Mouse (Mus musculus) olfactory bulb, adult 2 months (tissue): ENCODE measurements at regions not wholly inside any gene's neighbourhood (a gene's known extent, or its start where the extent isn't known, plus 50 kb on each side); places are given as distances from the start of the nearest gene placed in this dataset.
"Not testable (repeated sequence)": the region's sequence is repeated elsewhere in the genome, so short reads cannot be mapped to it uniquely, and the experiment has no call there.

Source experiments
- H3K27ac ChIP-seq: fragments of 200-500 bp; 2 replicates; pipeline ENCODE4 v1.5.1; 2012; ENCODE audit warnings: low read depth, low read length; ENCODE audit not compliant: insufficient read depth
- H3K4me1 ChIP-seq: fragments of 200-500 bp; 2 replicates; pipeline ENCODE4 v1.6.1; 2012; ENCODE audit warnings: low read length; ENCODE audit not compliant: control insufficient read depth, insufficient read depth
- H3K4me3 ChIP-seq: fragments of 200-500 bp; 2 replicates; pipeline ENCODE4 v1.5.1; 2012; ENCODE audit warnings: mild to moderate bottlenecking, low read depth, low read length, moderate library complexity; ENCODE audit not compliant: insufficient read depth
- CTCF ChIP-seq: fragments of 200-500 bp; IDR thresholded peaks from 2 replicates; pipeline ENCODE4 v1.5.1; 2012; ENCODE audit warnings: low read depth, mild to moderate bottlenecking, low read length, moderate library complexity; ENCODE audit not compliant: insufficient read depth
- POLR2A ChIP-seq: fragments of 200-500 bp; IDR thresholded peaks from 2 replicates; pipeline ENCODE4 v1.6.1; 2012; ENCODE audit warnings: mild to moderate bottlenecking, low read depth, low read length, moderate library complexity; ENCODE audit not compliant: insufficient read depth
- WGBS: fragments of 180-500 bp; shearing (Covaris S2); methylation state at CpG from one replicate; pipeline ENCODE4 v1.1.7; 2018; 5-methylcytosine and 5-hydroxymethylcytosine counted together

DNA sequence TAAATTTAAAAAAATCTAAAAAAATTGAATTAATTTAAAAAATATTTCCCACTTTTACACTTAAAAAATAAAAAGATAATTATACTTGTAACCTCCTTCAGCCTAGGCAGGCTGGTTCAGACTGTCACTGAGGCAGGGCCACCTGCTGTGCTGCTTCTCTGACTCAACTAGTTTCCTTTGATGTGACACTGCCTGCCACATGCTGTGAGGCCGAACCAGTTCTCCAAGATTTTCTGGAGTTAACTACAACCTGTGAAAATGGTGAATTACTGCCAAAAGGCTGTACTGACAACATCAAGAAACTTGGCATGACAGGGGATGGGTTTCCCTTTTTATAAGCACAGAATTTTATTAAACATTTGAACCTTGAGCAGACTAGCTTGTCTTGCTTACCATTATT is 143.6 kb upstream of the Cadps start:
- 35% methylated on average over 1 of the region's 1 CpGs for WGBS
- H3K4me1 ChIP-seq: no peaks in the 10 kb centered on the region
- no peak overlapping the region for H3K27ac ChIP-seq
- TF ChIP-seq CTCF: no peak
- H3K4me3 ChIP-seq: no peak overlapping the region

DNA sequence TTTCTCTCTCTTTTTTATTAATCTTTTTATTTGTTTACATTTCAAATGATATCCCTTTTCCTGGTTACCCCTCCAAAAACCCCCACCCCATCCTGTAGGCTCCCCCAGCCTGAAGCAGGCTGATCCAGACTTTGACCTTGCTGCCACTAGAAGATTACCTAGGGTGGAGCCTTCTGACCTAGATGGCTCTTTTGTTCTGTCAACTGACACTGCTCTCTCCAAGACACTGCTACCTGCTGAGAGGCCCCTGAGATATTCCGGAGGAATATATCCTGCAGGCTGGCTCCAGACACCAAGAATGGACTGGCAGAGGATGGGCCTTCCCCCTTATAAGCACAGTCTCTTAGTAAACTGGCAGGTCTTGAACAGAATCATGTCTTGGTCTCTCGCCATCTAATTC is 135.0 kb upstream of the Cadps start:
- 75% methylated on average over 2 of the region's 2 CpGs for WGBS
- not testable (repeated sequence) for H3K4me1 ChIP-seq, H3K27ac ChIP-seq, H3K4me3 ChIP-seq

- WGBS: 87% methylated on average over 1 of the region's 1 CpGs
- no peak overlapping the region for H3K27ac ChIP-seq
- no peak overlapping the region for H3K4me3 ChIP-seq
- TF ChIP-seq POLR2A (no peak), CTCF (no peak)
- no peaks in the 10 kb centered on the region for H3K4me1 ChIP-seq
Observed at GRCm38 (mm10) chr14:12950922-12951321, 128.0 kb upstream of the Cadps start.

DNA sequence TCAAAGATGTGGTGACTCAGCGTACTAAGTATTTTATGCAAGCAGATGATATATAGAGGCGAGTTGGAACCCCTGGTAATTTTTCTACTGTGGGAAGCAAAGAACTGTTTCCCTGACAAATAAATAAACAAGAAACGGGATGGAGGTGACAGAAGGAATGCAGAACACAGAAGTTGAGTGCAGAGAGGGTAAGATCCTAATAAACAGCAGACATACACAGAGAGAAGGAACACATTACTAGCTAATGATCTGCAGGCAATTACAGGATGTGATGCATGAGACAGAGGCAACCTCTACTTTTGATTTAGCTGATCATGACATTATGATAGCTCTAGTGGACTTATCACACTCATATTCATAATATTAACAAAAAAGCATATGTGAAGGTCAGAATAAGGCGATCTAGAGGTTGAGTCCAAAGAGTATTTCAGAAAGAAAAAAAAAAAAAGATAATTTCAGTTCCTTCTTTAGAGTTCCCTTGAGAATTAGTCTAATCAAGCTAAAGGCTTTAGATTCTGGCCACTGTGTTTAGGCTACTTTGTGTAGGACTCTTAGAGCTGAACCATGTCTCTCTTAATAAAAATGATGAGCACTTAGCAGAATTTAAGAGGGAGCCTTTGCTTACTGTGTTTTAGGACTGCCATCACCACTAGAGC is 115.9 kb upstream of the Cadps start:
- Histone ChIP-seq H3K4me1 (no peaks in the 10 kb centered on the region), H3K4me3 (no peak overlapping the region), H3K27ac (no peak overlapping the region)
- 74% methylated on average over 4 of the region's 4 CpGs for WGBS
- TF ChIP-seq POLR2A: no peak
- no peak for TF ChIP-seq CTCF

DNA sequence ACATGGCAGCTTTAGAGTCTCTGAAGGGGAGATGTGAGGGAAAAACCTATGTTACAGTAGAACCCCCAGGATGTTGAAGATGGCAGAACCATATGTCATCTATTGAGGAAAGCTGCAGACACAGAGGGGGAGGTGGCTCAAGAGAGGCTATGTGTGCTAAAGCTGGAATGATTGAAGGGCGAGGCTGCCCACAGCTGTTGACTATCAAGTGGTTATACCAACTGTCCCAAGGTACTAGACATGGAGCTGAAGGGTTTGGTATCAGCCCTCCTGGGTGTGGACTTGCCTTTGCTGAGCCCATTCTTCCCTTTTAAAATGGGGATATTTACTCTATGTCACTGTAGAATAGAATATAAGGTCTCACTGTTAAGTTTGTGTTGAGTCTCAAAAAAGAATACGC is 113.5 kb upstream of the Cadps start:
- 98% methylated on average over 2 of the region's 2 CpGs for WGBS
- TF ChIP-seq CTCF: no peak
- no peak for TF ChIP-seq POLR2A

DNA sequence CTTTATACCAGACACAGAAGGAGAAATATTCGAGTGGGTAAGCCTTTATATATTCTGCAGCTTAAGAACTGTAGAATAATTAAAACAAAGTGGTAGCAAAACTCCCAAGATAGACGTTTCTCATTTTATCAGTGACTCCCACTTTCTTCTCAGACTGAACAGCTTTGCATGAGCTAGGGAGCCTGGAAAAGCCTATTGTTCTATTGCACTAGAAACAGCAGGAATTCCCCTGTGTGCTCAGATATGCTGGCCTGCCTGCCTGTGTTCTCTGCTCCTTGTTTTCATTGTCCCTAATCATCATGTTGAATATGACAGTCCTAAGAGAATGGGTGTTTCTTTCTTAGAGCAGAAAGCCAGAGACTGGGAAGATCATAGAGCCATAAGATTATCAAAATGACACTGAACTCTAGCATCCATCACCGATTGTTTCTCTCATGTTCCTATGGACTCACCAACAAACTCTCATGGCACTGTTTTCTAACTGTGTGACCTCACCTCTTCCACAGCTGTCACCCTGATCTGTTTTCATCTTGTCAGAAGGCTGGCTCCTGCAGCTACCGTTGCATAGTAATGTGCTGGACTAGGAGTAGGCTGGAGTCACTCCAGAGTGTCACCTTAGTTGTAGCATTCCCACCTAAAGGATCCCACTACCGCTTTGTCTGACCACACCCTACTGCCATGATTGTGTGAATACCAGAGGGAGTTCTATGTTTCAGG is 108.9 kb upstream of the Cadps start:
- 46% methylated on average over 5 of the region's 5 CpGs for WGBS
- no peak overlapping the region for H3K4me3 ChIP-seq
- H3K4me1 ChIP-seq: no peaks in the 10 kb centered on the region
- H3K27ac ChIP-seq: no peak overlapping the region
- TF ChIP-seq CTCF: no peak
- no peak for TF ChIP-seq POLR2A

More for the DNA sequence above, 113.5 kb upstream of the Cadps start:
- no peak overlapping the region for H3K27ac ChIP-seq
- no peak overlapping the region for H3K4me3 ChIP-seq
- H3K4me1 ChIP-seq: no peaks in the 10 kb centered on the region

DNA sequence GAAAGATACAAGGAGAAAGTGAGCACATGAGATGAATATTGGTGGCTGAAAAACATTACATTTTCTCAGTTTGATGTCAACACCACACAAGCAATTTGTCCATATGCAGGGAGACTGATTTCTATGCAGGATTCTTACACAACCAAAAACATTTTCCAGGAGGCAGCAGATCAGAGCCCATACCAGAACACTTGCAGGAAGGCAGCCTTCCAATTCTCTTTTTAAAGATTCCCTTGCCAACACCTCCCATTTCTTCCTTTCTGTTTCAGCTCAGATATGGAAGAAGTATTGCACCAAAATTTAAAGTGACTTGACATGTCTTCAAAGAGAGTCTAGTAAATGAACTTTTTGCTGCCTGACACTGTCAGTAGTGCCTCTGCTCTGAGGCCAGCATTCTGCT is 100.7 kb upstream of the Cadps start:
- no peak for TF ChIP-seq POLR2A
- TF ChIP-seq CTCF: no peak
- H3K27ac ChIP-seq: no peak overlapping the region

GRCm38 (mm10) chr14:12915431-12915830 is 92.6 kb upstream of the Cadps start:
- 84% methylated on average over 2 of the region's 2 CpGs for WGBS
- H3K27ac ChIP-seq: no peak overlapping the region
- H3K4me1 ChIP-seq: no peaks in the 10 kb centered on the region
- no peak overlapping the region for H3K4me3 ChIP-seq
- TF ChIP-seq POLR2A (no peak), CTCF (no peak)

More for the DNA sequence above, 100.7 kb upstream of the Cadps start:
- no peak overlapping the region for H3K4me3 ChIP-seq
- H3K4me1 ChIP-seq: no peaks in the 10 kb centered on the region

DNA sequence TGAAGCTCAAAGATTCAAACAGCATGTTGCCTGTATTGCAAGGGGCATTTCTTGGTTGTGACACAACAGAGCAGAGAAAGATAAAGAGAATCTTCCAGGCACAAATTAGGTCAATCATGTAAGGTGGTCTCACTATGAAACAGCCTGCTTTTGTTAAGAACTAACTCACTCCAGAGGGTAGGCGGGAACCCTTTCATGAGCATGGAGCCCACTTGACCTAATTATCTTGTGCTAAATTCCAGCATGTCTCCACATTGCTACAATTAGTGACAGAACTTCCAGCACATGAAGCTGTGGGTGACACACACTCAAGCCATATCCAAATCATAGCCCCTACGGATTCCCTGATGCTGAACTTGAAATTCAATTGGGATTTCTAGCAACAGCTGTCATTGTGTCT is 91.1 kb upstream of the Cadps start:
- 47% methylated on average over 2 of the region's 2 CpGs for WGBS
- Histone ChIP-seq H3K4me1 (no peaks in the 10 kb centered on the region), H3K4me3 (no peak overlapping the region), H3K27ac (no peak overlapping the region)
- TF ChIP-seq POLR2A (no peak), CTCF (no peak)
